In the genomic region with DNA sequence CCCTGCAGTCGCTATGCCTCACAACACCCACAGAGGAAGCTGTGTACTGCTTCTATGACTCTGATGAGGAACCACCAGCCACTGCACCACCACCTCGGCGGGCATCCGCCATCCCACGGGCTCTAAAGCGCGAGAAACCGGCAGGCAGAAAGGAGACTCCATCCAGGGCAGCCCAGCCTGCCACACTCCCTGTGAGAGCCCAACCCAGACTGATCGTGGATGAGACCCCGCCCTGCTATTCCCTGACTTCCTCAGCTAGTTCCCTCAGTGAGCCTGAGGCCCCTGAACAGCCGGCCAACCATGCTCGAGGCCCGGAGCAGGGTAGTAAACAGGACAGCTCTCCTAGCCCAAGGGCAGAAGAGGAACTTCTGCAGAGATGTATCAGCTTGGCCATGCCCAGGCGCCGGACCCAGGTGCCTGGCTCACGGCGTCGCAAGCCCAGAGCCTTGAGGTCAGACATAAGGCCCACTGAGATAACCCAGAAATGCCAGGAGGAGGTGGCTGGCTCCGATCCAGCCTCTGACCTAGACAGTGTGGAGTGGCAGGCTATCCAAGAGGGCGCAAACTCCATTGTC, we compare ENCODE assay signal across 8 mouse cellular contexts. TPM values are rescaled to one million over a fixed set of nuclear protein-coding genes. Genes with fewer than 3 reads are reported as not detected.
DNase-seq lines count a peak whose midpoint lies in the region; ATAC-seq and TF ChIP-seq lines count a peak whose summit lies in the region.
"Had no signal": no experiment of that assay in that cellular context is flagged by ENCODE, and none has a peak within 500 bp of the region (broad histone marks: within the 10 kb centered on the region; RNA-seq: fewer than 3 reads in every experiment).

No protein-coding gene starts in this region.

- peaks cover 3% of the 10 kb centered on the region; the same call in 1 of the 2 replicates for H3K27me3 ChIP-seq in hindbrain, embryonic 13.5 days
- H3K27me3 ChIP-seq in hindbrain, embryonic 11.5 days (ENCODE audit: control insufficient read depth, insufficient read depth, low read length): peaks cover 27% of the 10 kb centered on the region

- H3K4me1 ChIP-seq in hindbrain, embryonic 13.5 days (replicated peaks): peaks cover 65% of the 10 kb centered on the region
- peaks cover 6% of the 10 kb centered on the region; the same call in 1 of the 2 replicates for H3K4me1 ChIP-seq in hindbrain, embryonic 11.5 days (replicated peaks; ENCODE audit: control insufficient read depth, insufficient read depth, low read length)
- peaks cover 0 to 24% of the 10 kb centered on the region in 2 experiments; a peak in 2 of 4 replicates for H3K4me1 ChIP-seq in ES-E14 (ENCODE audit: control insufficient read depth in 2 of 2, insufficient read depth in 2 of 2, low read length in 2 of 2, poor library complexity in 1 of 2)

- WGBS in hindbrain, embryonic 13.5 days: 57% methylated on average over 20 of the region's 20 CpGs
- WGBS in hindbrain, embryonic 11.5 days: 56% methylated on average over 20 of the region's 20 CpGs

- no peak for ATAC-seq in hindbrain, embryonic 13.5 days (ENCODE audit: low FRiP score)
- no peak for ATAC-seq in hindbrain, embryonic 11.5 days (ENCODE audit: low FRiP score)
- peak; percentile 43 to 57 for ATAC-seq in hematopoietic stem cell, adult 5-6 weeks (replicated peaks in 1 of 2; ENCODE audit: insufficient read depth in 1 of 2, low FRiP score in 2 of 2, low TSS enrichment in 1 of 2, low read depth in 1 of 2, poor library complexity in 2 of 2, severe bottlenecking in 2 of 2)
- ATAC-seq: liver, embryonic 12.5 days had no signal

- peak overlapping the region; percentile 19; the same call in 1 of the 2 replicates for H3K9ac ChIP-seq in hindbrain, embryonic 13.5 days
- no peak overlapping the region for H3K9ac ChIP-seq in hindbrain, embryonic 11.5 days (ENCODE audit: low read depth, low read length)
- H3K9ac ChIP-seq in ES-E14 (ENCODE audit: insufficient read depth, low read depth, low read length, poor library complexity, severe bottlenecking): no peak overlapping the region
- H3K9ac ChIP-seq: liver, embryonic 12.5 days had no signal

- DNase-seq in hindbrain, embryonic 11.5 days (ENCODE audit: low spot score): no peak
- peak; percentile 75 to 77 for DNase-seq in B cell, adult 2 months
- DNase-seq in ES-E14 (ENCODE audit: low read depth, low spot score): no peak
- DNase-seq in yolk sac, embryonic 10.5 days (ENCODE audit: low spot score): no peak
- DNase-seq in gastrocnemius, postnatal 36 days: no peak

- no peak overlapping the region for H3K4me3 ChIP-seq in hindbrain, embryonic 13.5 days
- no peak overlapping the region for H3K4me3 ChIP-seq in hindbrain, embryonic 11.5 days (ENCODE audit: low read depth, low read length)
- peak overlapping the region; percentile 44 to 49; a peak in 2 of 4 replicates for H3K4me3 ChIP-seq in ES-E14 (ENCODE audit: insufficient read depth in 1 of 2, low read depth in 1 of 2, low read length in 2 of 2, poor library complexity in 1 of 2, severe bottlenecking in 1 of 2)
- H3K4me3 ChIP-seq: liver, embryonic 12.5 days had no signal

- intact Hi-C loops in gastrocnemius, postnatal 36 days (cut with DNase I): no loop called here

- peaks cover 100% of the 10 kb centered on the region for H3K36me3 ChIP-seq in hindbrain, embryonic 13.5 days
- H3K36me3 ChIP-seq in hindbrain, embryonic 11.5 days (ENCODE audit: control insufficient read depth, insufficient read depth, low read length): peaks cover 27% of the 10 kb centered on the region
- H3K36me3 ChIP-seq in ES-E14 (ENCODE audit: control insufficient read depth, insufficient read depth, low read length, poor library complexity, severe bottlenecking): 0 out of 2 replicates have a peak, but pooled peaks cover 3% of the 10 kb centered on the region

- H3K9me3 ChIP-seq in hindbrain, embryonic 13.5 days: no peaks in the 10 kb centered on the region
- no peaks in the 10 kb centered on the region for H3K9me3 ChIP-seq in hindbrain, embryonic 11.5 days (ENCODE audit: control insufficient read depth, low read length)
- H3K9me3 ChIP-seq in ES-E14 (ENCODE audit: control insufficient read depth, insufficient read depth, low read depth, low read length): no peaks in the 10 kb centered on the region
- H3K9me3 ChIP-seq: liver, embryonic 12.5 days had no signal

- in situ Hi-C loops in ES-E14 (cut with MboI; ENCODE audit: low sequenced_read_pairs in 2 of 2, unreplicated experiment in 2 of 2): no loop called here

- no peak overlapping the region for H3K27ac ChIP-seq in hindbrain, embryonic 13.5 days
- no peak overlapping the region for H3K27ac ChIP-seq in hindbrain, embryonic 11.5 days (ENCODE audit: low read depth, low read length)
- no peak overlapping the region for H3K27ac ChIP-seq in ES-E14 (ENCODE audit: insufficient read depth, low read depth, low read length, poor library complexity, severe bottlenecking)
- H3K27ac ChIP-seq: liver, embryonic 12.5 days had no signal

- no peak overlapping the region for H3K4me2 ChIP-seq in hindbrain, embryonic 13.5 days
- no peak overlapping the region for H3K4me2 ChIP-seq in hindbrain, embryonic 11.5 days (replicated peaks; ENCODE audit: low read depth, low read length)
- H3K4me2 ChIP-seq: liver, embryonic 12.5 days had no signal

TF ChIP-seq in ES-E14, 5 proteins besides CTCF, POLR2A, EP300 and RAD21:
- TF ChIP-seq ZNF384 (IDR thresholded peaks at IDR 0.05; ENCODE audit: low read depth, low read length) (no peak), ZC3H11A (IDR thresholded peaks at IDR 0.05; ENCODE audit: borderline replicate concordance, low read depth, low read length) (no peak), MAFK (IDR thresholded peaks at IDR 0.05; ENCODE audit: insufficient read depth, low read depth, low read length) (no peak), CHD2 (IDR thresholded peaks at IDR 0.05; ENCODE audit: low read depth, low read length) (no peak), HCFC1 (IDR thresholded peaks at IDR 0.05; ENCODE audit: borderline replicate concordance, insufficient read depth, low read length) (no peak)
TF ChIP-seq in ES-E14: peak in this region for 0.

RNA-seq across cellular contexts. Expression of gene 2310011J03Rik, which starts 6.6 kb away (rescaled TPM):
- polyA plus RNA-seq in hindbrain, embryonic 13.5 days (2015; fragmentation: Nextera tagmentation; extraction: Ambion mirVana): 28.5 and 29.1 TPM in 2 replicates
- polyA plus RNA-seq in hindbrain, embryonic 11.5 days (2014; fragmentation: Nextera tagmentation; extraction: Ambion mirVana): 32.9 and 34.9 TPM in 2 replicates
- total RNA-seq in ES-E14 (2012; rRNA removed): 29.6 and 33.4 TPM in 2 replicates
- total RNA-seq in hematopoietic stem cell, adult 5-6 weeks (2017): 8.5 and 17.6 TPM in 2 replicates
- total RNA-seq in gastrocnemius, postnatal 36 days (2021): 1 to 10 TPM; 5.5 to 6.2 TPM

RNA-seq across cellular contexts. Expression of gene Pcsk4, which starts 15.6 kb away (rescaled TPM):
- polyA plus RNA-seq in hindbrain, embryonic 13.5 days (2015; fragmentation: Nextera tagmentation; extraction: Ambion mirVana): 1.9 and 2.5 TPM in 2 replicates
- polyA plus RNA-seq in hindbrain, embryonic 11.5 days (2014; fragmentation: Nextera tagmentation; extraction: Ambion mirVana): 1.1 and 1.8 TPM in 2 replicates
- 1.4 and 3.3 TPM in 2 replicates for total RNA-seq in ES-E14 (2012; rRNA removed)
- total RNA-seq in hematopoietic stem cell, adult 5-6 weeks (2017): 2.9 and 3.1 TPM in 2 replicates
- total RNA-seq in gastrocnemius, postnatal 36 days (2021): 1 to 10 TPM; 1.1 to 2.0 TPM

RNA-seq across cellular contexts. Expression of gene Reep6, which starts 16.0 kb away (rescaled TPM):
- polyA plus RNA-seq in hindbrain, embryonic 13.5 days (2015; fragmentation: Nextera tagmentation; extraction: Ambion mirVana): 3.1 and 3.5 TPM in 2 replicates
- 3.7 and 3.8 TPM in 2 replicates for polyA plus RNA-seq in hindbrain, embryonic 11.5 days (2014; fragmentation: Nextera tagmentation; extraction: Ambion mirVana)
- 13.3 and 21.8 TPM in 2 replicates for total RNA-seq in ES-E14 (2012; rRNA removed)
- 2.1 and 2.9 TPM in 2 replicates for total RNA-seq in hematopoietic stem cell, adult 5-6 weeks (2017)
- 1 to 10 TPM; 1.3 to 1.5 TPM for total RNA-seq in gastrocnemius, postnatal 36 days (2021)

RNA-seq across cellular contexts. Expression of gene Apc2, which starts 17.9 kb away (rescaled TPM):
- polyA plus RNA-seq in hindbrain, embryonic 13.5 days (2015; fragmentation: Nextera tagmentation; extraction: Ambion mirVana): 182 and 183 TPM in 2 replicates
- 74.4 and 101 TPM in 2 replicates for polyA plus RNA-seq in hindbrain, embryonic 11.5 days (2014; fragmentation: Nextera tagmentation; extraction: Ambion mirVana)
- 4.4 and 4.6 TPM in 2 replicates for total RNA-seq in ES-E14 (2012; rRNA removed)
- total RNA-seq in hematopoietic stem cell, adult 5-6 weeks (2017): 0.30 and 0.75 TPM in 2 replicates
- under 1 TPM; 0.54 to 0.57 TPM for total RNA-seq in gastrocnemius, postnatal 36 days (2021)

RNA-seq across cellular contexts. Expression of gene Rps15, which starts 21.5 kb away (rescaled TPM):
- 583 and 598 TPM in 2 replicates for polyA plus RNA-seq in hindbrain, embryonic 13.5 days (2015; fragmentation: Nextera tagmentation; extraction: Ambion mirVana)
- 798 TPM in 2 replicates for polyA plus RNA-seq in hindbrain, embryonic 11.5 days (2014; fragmentation: Nextera tagmentation; extraction: Ambion mirVana)
- total RNA-seq in ES-E14 (2012; rRNA removed): 2,505 and 2,820 TPM in 2 replicates
- 2,831 and 3,208 TPM in 2 replicates for total RNA-seq in hematopoietic stem cell, adult 5-6 weeks (2017)
- total RNA-seq in gastrocnemius, postnatal 36 days (2021): 100 to 1,000 TPM; 529 to 644 TPM

Comparison
In these comparisons a context has a peak if more than half of its experiments do, and no peak if none do; other contexts are left out.
1. ATAC-seq: peak in hematopoietic stem cell, adult 5-6 weeks (2 of 2); none in hindbrain, embryonic 13.5 days (single experiment) and hindbrain, embryonic 11.5 days (single experiment).
2. H3K4me3 ChIP-seq: peak in ES-E14 (2 of 2); none in hindbrain, embryonic 13.5 days (single experiment) and hindbrain, embryonic 11.5 days (single experiment).
3. DNase-seq: peak in B cell, adult 2 months (2 of 2); none in hindbrain, embryonic 11.5 days (single experiment), ES-E14 (single experiment), yolk sac, embryonic 10.5 days (single experiment) and gastrocnemius, postnatal 36 days (0 of 2).